Mouse (Mus musculus) CD4-positive, CD25-positive, alpha-beta regulatory T cell, adult 4 months (primary cell): ENCODE measurements around the gene Ralgapa1. TPM values are rescaled to one million over a fixed set of nuclear protein-coding genes. Genes with fewer than 3 reads are reported as not detected.
A peak's percentile ranks its signal among the peaks of the same experiment; 100 is the strongest.
"Not testable (repeated sequence)": the region's sequence is repeated elsewhere in the genome, so short reads cannot be mapped to it uniquely, and the experiment has no call there.

ENCODE experiments used
- ATAC-seq: one replicate; pipeline ENCODE4 v1.8.0; 2017
- polyA plus RNA-seq, 2 experiments: library from polyadenylated mRNA; unstranded; fragments of 100-300 nt; shearing (Covaris generic); gene quantifications; one replicate each; pipeline ENCODE4 v1.2.1; 2017

The Ralgapa1 gene
- polyA plus RNA-seq, 2 experiments from 2014 or later: 14.0 to 17.4 TPM

GRCm38 (mm10) chr12:55800144-55800543, 20.8 kb downstream of the Ralgapa1 start:
- ATAC-seq: no peak

- ATAC-seq: no peak
These were observed 22.2 kb downstream of the Ralgapa1 start for GRCm38 (mm10) chr12:55798745-55799144.

DNA sequence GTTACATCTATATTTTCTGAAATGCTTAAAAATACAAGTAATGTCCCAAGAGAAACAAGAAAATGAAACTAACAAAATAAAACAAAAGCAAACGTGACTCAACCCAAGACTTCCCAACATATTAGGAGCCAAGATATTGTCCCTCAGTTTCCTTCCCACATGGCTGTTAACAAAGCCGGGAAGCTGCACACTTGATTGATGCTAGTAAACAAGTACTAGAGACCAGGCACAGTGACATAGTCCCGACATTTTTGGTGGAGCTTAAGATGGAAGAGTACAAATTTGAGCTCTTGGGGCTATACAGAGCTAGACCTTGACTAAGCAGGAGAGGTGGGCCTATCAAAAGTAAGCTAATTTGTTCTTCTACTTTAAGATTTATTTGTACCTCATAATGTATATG, 23.9 kb downstream of the Ralgapa1 start:
- ATAC-seq: no peak

DNA sequence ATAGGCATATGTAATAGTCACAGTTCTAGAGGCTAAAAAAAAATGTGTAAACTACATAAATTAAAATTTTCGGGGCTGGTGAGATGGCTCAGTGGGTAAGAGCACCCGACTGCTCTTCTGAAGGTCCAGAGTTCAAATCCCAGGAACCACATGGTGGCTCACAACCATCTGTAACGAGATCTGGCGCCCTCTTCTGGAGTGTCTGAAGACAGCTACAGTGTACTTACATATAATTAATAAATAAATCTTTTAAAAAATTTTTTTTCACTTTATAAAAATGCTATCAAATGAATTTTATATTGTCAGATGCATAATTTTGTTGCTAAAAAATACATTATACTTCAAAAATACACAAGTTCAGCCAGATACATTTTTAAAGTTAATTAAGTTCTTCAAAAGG, 26.5 kb downstream of the Ralgapa1 start:
- not testable (repeated sequence) for ATAC-seq

GRCm38 (mm10) chr12:55785252-55785651, 35.7 kb downstream of the Ralgapa1 start:
- ATAC-seq: no peak

GRCm38 (mm10) chr12:55782662-55783061, 38.3 kb downstream of the Ralgapa1 start:
- no peak for ATAC-seq

DNA sequence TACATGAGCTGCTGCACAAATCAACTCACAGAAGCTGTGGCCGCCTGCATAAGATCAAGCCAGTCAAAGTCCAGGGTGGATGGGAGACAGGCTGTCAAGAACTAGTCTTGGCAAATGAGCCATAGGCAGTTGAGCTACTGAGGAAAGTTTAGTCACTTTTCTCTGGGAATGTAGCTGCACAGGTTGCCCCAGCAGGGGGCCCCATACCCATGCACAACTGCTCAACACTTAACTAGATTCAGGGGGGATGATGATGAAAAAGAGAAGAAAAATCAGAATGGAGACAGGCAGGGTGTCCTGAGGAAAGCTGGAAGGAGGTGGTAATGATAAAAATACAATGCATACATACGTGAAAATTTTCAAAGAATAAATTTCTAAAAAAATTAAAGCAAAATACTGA, 42.7 kb downstream of the Ralgapa1 start:
- peak; percentile 66 for ATAC-seq

DNA sequence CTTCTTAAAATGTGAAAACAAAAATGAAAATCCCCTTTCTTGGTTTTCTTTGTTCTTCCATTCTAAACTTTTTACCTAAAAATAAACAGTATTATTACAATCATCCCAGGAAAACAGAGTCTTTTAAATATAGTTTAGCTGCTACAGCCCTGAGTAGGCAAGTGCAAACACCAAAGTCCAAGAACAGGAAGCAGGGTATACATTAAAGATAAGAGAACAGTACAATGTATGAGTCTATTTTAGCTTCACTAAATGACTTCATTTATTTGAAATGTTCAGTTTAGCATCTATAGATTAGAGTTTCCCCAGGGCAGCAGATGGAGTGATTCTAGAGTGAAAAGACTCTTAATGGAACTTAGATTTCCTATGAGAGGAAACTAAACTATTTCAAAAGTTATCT, 43.6 kb downstream of the Ralgapa1 start:
- no peak for ATAC-seq

DNA sequence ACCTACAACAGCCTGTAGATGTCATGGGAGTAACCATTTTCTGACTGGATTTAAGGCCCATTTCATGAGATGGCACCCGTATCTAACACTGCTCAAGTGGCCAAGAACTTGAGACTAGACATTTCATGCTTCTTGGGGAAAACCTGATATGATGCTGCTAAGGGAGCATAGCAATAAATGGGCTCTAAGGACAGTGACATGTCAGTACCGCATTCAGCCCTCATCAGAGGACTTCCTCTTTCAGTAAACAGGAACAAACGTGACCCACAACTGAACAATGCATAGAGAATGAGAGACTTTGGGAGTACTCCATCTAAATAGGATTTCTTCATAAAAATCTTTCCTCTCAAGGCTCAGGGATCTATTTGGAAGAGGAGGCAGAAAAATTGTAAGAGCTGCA, 46.7 kb downstream of the Ralgapa1 start:
- ATAC-seq: no peak

GRCm38 (mm10) chr12:55720319-55720718, 100.6 kb downstream of the Ralgapa1 start:
- ATAC-seq: peak; percentile 66

DNA sequence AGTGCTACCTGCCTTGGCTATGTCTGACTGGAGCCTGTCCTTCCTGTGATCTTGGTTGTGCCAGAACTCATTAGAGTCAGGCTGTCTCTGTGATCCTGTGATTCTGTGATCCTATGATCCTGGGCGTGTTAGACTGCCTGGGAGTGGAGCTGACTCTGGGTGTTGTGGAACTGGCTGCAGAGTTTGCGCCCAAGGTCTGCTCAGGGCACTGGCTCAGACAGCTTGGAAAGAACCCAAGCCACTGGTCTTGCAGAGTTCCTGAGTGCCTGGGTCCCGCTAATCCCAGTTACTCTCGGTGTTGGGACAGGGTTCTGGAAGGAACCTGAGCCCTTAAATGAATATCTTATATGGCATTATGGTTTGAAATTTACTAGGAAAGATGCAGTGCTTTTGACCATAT, 115.1 kb downstream of the Ralgapa1 start:
- no peak for ATAC-seq

DNA sequence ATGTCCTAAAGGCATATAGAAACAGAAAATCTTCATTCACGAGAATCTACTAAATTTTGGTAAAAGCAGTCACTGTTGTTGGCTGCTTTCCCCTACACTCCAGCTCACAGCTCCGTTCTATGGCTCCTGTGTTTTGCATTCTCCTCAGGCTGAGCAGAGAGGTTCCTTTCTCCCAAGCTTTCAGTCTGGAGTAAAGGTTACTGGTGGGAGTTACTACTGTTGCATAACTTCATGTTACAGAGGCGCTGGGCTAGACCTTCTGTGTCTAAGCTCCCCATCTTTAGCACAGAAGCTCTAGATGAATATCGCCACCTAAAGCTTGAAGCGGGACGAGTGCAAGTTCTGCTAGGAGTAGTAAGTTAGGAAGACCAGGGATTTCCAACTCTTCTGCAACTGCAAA, 154.3 kb downstream of the Ralgapa1 start:
- no peak for ATAC-seq

- ATAC-seq: peak; percentile 54
These were observed 157.8 kb downstream of the Ralgapa1 start for GRCm38 (mm10) chr12:55663194-55663593.

GRCm38 (mm10) chr12:55648011-55648525, 172.9 kb downstream of the Ralgapa1 start:
- peak; percentile 82 for ATAC-seq

- ATAC-seq: no peak
These were observed 194.3 kb downstream of the Ralgapa1 start for GRCm38 (mm10) chr12:55626711-55627110.

DNA sequence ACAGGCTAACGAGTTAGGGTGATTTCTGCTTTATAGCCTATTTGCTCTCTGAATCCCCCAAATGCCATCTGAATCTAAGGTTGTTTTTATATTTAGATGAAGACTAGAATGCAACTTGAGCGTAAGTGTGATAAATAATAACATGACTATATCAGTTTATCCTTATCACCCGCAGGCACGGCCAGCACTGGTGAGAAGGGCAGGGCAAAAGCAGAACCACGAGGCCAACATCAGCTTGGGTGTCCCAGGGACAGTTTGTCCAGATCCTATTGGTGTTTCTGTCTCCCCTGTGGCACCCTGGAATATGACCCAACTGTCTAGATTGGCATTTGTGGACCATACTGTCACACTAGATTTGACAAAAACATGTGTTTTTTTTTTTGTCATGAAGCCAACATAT, 197.7 kb downstream of the Ralgapa1 start:
- no peak for ATAC-seq

DNA sequence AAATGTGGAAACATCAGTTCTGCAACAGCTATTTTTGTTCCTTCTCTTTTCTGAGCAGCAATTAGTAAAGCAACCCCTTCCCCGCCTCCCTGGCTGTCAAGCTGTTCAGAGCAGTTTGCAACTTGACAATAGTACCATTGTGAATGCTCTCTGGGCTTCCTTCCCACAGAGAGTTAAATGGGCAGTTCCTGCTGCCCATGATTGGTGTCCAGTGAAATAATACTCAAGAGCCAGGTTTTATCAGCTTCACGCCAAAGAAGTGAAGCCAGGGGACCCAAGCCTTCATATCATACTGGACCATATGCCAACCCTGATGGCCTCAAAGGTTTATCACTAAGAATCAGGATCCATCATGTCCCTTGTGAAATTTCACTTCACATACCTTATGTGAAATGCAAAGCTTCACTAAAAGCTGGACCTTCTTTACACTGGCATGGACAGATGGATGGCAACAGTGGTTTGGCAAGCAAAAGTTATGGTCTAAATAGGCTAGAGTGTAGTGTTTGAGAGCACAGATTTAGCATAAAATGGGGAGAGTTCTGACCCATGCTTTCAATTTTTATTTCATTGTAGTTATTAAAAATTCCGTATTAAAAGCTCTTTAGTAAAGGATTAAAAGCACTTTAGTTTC, 198.2 kb downstream of the Ralgapa1 start:
- no peak for ATAC-seq

DNA sequence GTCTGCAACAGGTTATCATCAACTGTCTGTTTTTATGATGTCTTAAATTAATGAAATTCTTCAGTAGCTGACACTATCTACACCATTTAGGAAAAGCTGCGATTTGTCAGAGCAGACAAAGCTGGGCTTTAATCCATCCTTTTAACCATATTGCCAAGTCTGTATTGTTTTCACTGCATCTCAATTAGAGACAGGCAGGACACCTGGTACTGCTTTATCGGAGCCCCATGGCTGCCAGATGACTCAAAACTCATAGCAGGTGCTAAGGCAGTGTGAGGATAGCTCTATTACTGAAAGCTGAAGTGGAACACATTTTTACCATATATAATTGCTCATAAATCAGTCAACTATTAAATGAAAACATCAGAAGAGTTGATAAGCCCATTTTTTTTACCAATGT, 200.6 kb downstream of the Ralgapa1 start:
- ATAC-seq: no peak

- ATAC-seq: no peak
These were observed 210.2 kb downstream of the Ralgapa1 start for GRCm38 (mm10) chr12:55610812-55611211.

GRCm38 (mm10) chr12:55607902-55608301, 213.1 kb downstream of the Ralgapa1 start:
- ATAC-seq: no peak

DNA sequence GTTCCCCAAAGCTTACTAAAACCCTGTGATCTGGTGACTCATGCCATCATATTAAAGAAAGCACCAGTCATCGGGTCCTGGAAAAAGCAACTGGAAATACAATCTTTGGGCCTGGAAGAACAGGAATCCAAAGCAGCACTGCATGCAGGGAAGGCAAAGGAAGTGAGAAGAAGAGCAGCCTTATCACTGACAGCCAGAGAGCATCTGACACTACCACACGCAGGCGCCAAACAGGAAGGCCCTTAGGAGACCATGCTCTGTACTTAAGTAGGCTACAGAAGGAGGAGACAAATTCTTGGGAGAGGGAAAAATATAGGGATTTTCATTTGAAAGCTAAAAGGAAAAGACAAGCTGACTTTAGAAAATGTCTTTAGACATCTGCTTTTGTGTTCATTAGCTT, 216.6 kb downstream of the Ralgapa1 start:
- no peak for ATAC-seq

DNA sequence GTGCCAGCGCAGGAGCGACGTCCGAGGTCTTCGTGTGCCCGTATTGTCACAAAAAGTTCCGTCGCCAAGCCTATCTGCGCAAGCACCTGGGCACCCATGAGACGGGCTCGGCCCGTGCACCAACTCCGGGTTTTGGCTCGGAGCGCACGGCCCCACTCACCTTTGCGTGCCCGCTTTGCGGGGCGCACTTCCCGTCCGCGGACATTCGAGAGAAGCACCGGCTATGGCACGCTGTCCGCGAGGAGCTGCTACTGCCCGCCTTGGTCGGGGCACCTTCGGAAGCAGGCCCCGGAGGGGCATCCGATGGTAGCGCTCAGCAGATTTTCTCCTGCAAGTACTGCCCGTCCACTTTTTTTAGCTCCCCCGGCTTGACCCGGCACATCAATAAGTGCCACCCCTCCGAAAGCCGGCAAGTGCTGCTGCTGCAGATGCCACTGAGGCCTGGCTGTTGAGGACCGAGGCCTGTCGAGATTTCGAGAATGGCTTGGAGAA, 220.4 kb downstream of the Ralgapa1 start:
- ATAC-seq: no peak

- no peak for ATAC-seq
These were observed 221.1 kb downstream of the Ralgapa1 start for GRCm38 (mm10) chr12:55599639-55600502.
